Mouse (Mus musculus) ES-E14 (cell line): ENCODE data around the gene Lrrc29. TPM values are rescaled to one million over a fixed set of nuclear protein-coding genes. Genes with fewer than 3 reads are reported as not detected.
A peak's percentile ranks its signal among the peaks of the same experiment; 100 is the strongest.

ENCODE experiments used
- DNase-seq: peaks from one replicate; pipeline ENCODE4 v3.0.0-alpha.2; 2013; ENCODE audit warnings: low read depth, low spot score
- H3K27ac ChIP-seq: 2 replicates; pipeline ENCODE4 v1.5.1; 2012; ENCODE audit warnings: low read depth, mild to moderate bottlenecking, low read length, moderate library complexity, mixed read lengths; ENCODE audit not compliant: poor library complexity, insufficient read depth, severe bottlenecking
- H3K36me3 ChIP-seq: 2 replicates; pipeline ENCODE4 v1.6.1; 2012; ENCODE audit warnings: mild to moderate bottlenecking, low read length, moderate library complexity, mixed read lengths; ENCODE audit not compliant: control insufficient read depth, poor library complexity, insufficient read depth, severe bottlenecking
- H3K4me1 ChIP-seq, 2 experiments: fragments of 150-350 bp in 1 of 2; sonication (generic) in 1 of 2; 2 replicates each; pipeline ENCODE4 v1.6.1; 2012; ENCODE audit warnings: low read length in 2 of 2, mild to moderate bottlenecking in 1 of 2, mixed read lengths in 1 of 2; ENCODE audit not compliant: control insufficient read depth in 2 of 2, insufficient read depth in 2 of 2, poor library complexity in 1 of 2
- H3K4me3 ChIP-seq, 2 experiments: fragments of 150-350 bp in 1 of 2; sonication (generic) in 1 of 2; 2 replicates each; pipeline ENCODE4 v1.5.1; 2012; ENCODE audit warnings: low read length in 2 of 2, low read depth in 1 of 2, mild to moderate bottlenecking in 1 of 2, mixed read lengths in 1 of 2; ENCODE audit not compliant: insufficient read depth in 1 of 2, poor library complexity in 1 of 2, severe bottlenecking in 1 of 2
- H3K9ac ChIP-seq: 2 replicates; pipeline ENCODE4 v1.6.1; 2012; ENCODE audit warnings: low read depth, mild to moderate bottlenecking, low read length, mixed read lengths; ENCODE audit not compliant: poor library complexity, insufficient read depth, severe bottlenecking
- H3K9me3 ChIP-seq: fragments of 150-350 bp; sonication (generic); 2 replicates; pipeline ENCODE4 v1.6.1; 2012; ENCODE audit warnings: low read depth, mild to moderate bottlenecking, low read length; ENCODE audit not compliant: control insufficient read depth, insufficient read depth
- CHD2 ChIP-seq: IDR thresholded peaks from 2 replicates; pipeline ENCODE4 v1.6.1; 2014; ENCODE audit warnings: mild to moderate bottlenecking, low read depth, low read length, inconsistent platforms
- HCFC1 ChIP-seq: IDR thresholded peaks from 2 replicates; pipeline ENCODE4 v1.6.1; 2012; ENCODE audit warnings: low read length, inconsistent platforms, borderline replicate concordance; ENCODE audit not compliant: insufficient read depth
- MAFK ChIP-seq: IDR thresholded peaks from 2 replicates; pipeline ENCODE4 v1.6.1; 2014; ENCODE audit warnings: mild to moderate bottlenecking, low read depth, low read length, inconsistent platforms; ENCODE audit not compliant: insufficient read depth
- ZC3H11A ChIP-seq: IDR thresholded peaks from 2 replicates; pipeline ENCODE4 v1.6.1; 2012; ENCODE audit warnings: low read depth, mild to moderate bottlenecking, inconsistent platforms, low read length, borderline replicate concordance
- ZNF384 ChIP-seq: IDR thresholded peaks from 2 replicates; pipeline ENCODE4 v1.6.1; 2012; ENCODE audit warnings: low read depth, low read length, inconsistent platforms
- in situ Hi-C, 2 experiments: fragments of 600-800 bp; cut with MboI; formaldehyde crosslinking; loops; one replicate each; pipeline ENCODE4 v1.15.1; 2025; ENCODE audit warnings: low sequenced_read_pairs in 2 of 2, inconsistent platforms in 1 of 2; ENCODE audit not compliant: unreplicated experiment in 2 of 2
- total RNA-seq: library from RNA; depleted of rRNA; stranded (reverse); fragments of 300-350 nt; gene quantifications from 2 replicates; pipeline ENCODE4 v1.2.3, GENCODE M21; 2012

Lrrc29 gene
- total RNA-seq, 1 experiment, result 2.8 TPM

- no peaks in the 10 kb centered on the region; the same call in 1 of the 2 replicates for H3K36me3 ChIP-seq
- peak overlapping the region; percentile 2; the same call in 1 of the 2 replicates for H3K9ac ChIP-seq
- H3K4me1 ChIP-seq, result peaks cover under 1 to 33% of the 10 kb centered on the region in 2 experiments; a peak in 3 of 4 replicates
- no peaks in the 10 kb centered on the region for H3K9me3 ChIP-seq
- TF ChIP-seq MAFK (no peak), HCFC1 (0 out of 2 replicates have a peak, but pooled peaks have one; percentile 26), ZC3H11A (0 out of 2 replicates have a peak, but pooled peaks have one; percentile 39), ZNF384 (no peak), CHD2 (no peak)
- peak overlapping the region; percentile 76 to 83 for H3K4me3 ChIP-seq
- in situ Hi-C loops, result no loop called here
- no peak overlapping the region for H3K27ac ChIP-seq
- DNase-seq, result peak; percentile 95
These were observed 35.3 kb downstream of the Lrrc29 start for GRCm38 (mm10) chr8:105290554-105291314.

- in situ Hi-C loops, result no loop called here
- Histone ChIP-seq H3K27ac (peak within 1 kb of the TSS; percentile 38; the same call in 1 of the 2 replicates), H3K9me3 (no peaks in the 10 kb centered on the region), H3K4me3 (peak within 1 kb of the TSS; percentile 76 to 83), H3K36me3 (no peaks in the 10 kb centered on the region; the same call in 1 of the 2 replicates), H3K4me1 (peaks cover 0 to 27% of the 10 kb centered on the region in 2 experiments; a peak in 2 of 4 replicates), H3K9ac (peak within 1 kb of the TSS; percentile 81)
- no peak for TF ChIP-seq MAFK
- no peak for TF ChIP-seq CHD2
- TF ChIP-seq ZNF384, result no peak
- TF ChIP-seq HCFC1, result no peak
- no peak for TF ChIP-seq ZC3H11A
- DNase-seq, result no peak
These were observed 36.1 kb downstream of the Lrrc29 start, which contains the start of gene 4931428F04Rik for GRCm38 (mm10) chr8:105289805-105290460. Gene 4931428F04Rik, minus strand, starts transcription at chr8:105289864.

GRCm38 (mm10) chr8:105288958-105289732, 36.9 kb downstream of the Lrrc29 start:
- TF ChIP-seq HCFC1 (peak; percentile 53; the same call in 1 of the 2 replicates), ZNF384 (no peak), CHD2 (peak; percentile 62; the same call in 1 of the 2 replicates), MAFK (no peak)
- Histone ChIP-seq H3K9ac (peak overlapping the region; percentile 81), H3K4me3 (peak overlapping the region; percentile 76 to 83), H3K9me3 (no peaks in the 10 kb centered on the region), H3K36me3 (no peaks in the 10 kb centered on the region; the same call in 1 of the 2 replicates), H3K4me1 (peaks cover 0 to 26% of the 10 kb centered on the region in 2 experiments; a peak in 2 of 4 replicates), H3K27ac (peak overlapping the region; percentile 38; the same call in 1 of the 2 replicates)
- in situ Hi-C loops, result no loop called here
- peak; percentile 96 for DNase-seq

DNA sequence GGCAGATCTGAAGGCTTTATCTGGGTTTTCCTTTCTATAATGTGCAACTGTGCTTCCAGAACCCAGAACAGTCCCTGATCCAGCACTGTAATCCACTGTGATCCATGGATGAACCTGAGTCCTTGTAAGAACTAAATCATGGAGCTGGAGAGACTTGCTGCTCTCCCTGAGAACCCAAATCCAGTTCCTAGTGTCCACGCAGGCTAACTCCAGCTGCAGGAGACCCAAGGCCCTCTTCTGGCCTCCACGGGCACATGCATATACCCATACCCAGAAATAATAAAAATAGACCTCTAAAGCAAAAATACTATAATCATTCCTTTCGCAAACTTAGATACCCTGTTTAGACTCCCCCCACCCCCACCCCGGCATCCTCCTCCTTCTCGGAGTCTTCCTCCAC, 37.8 kb downstream of the Lrrc29 start:
- Histone ChIP-seq H3K36me3 (no peaks in the 10 kb centered on the region; the same call in 1 of the 2 replicates), H3K4me3 (no peak overlapping the region), H3K4me1 (peaks cover 0 to 29% of the 10 kb centered on the region in 2 experiments; a peak in 2 of 4 replicates), H3K9me3 (no peaks in the 10 kb centered on the region), H3K27ac (no peak overlapping the region), H3K9ac (no peak overlapping the region)
- in situ Hi-C loops, result no loop called here
- DNase-seq, result no peak
- TF ChIP-seq MAFK (no peak), ZNF384 (no peak), HCFC1 (no peak), ZC3H11A (no peak), CHD2 (no peak)
